Mouse (Mus musculus) right cerebral cortex, postnatal 14 days (tissue): ENCODE measurements around the gene Lhx2.

Experiments
- DNase-seq: peaks from one replicate; pipeline ENCODE4 v3.0.0; 2022

The Lhx2 gene

DNA sequence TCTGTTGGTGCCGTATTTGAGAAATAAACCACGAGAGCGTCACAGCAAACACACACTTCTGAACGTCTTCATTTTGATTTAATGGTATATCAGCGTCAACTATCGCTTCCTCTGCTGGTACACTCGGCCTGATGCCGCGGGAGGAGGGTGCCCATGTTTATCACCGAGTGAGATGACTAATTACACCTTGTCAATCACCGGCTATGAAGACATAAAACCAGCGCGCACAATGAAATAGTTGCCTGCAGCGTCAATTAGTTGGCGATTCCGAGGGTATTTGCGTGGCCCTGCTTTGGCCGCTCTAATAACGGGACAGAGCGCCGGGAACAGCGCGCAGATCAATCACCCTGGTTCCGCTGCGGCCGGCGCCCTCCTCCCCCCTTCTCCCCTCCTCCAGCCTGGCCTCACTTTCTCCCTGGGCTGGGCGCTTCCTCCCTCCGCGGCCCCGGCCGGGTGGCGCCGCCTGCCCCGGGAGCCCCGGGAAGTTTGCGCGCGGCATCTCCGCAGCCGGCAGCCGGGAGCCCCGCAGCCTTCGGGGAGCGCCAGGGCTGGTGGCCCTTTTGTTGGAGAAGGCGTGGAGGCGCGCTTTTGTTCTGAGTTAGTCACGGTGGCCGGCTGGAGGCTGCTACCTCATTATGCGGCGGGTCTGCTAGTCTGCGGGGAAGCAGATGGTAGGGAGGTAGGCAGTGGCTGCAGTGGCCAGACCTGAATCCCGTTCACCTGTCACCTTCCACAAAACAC lies 8.9 kb downstream of the Lhx2 start:
- no peak for DNase-seq

DNA sequence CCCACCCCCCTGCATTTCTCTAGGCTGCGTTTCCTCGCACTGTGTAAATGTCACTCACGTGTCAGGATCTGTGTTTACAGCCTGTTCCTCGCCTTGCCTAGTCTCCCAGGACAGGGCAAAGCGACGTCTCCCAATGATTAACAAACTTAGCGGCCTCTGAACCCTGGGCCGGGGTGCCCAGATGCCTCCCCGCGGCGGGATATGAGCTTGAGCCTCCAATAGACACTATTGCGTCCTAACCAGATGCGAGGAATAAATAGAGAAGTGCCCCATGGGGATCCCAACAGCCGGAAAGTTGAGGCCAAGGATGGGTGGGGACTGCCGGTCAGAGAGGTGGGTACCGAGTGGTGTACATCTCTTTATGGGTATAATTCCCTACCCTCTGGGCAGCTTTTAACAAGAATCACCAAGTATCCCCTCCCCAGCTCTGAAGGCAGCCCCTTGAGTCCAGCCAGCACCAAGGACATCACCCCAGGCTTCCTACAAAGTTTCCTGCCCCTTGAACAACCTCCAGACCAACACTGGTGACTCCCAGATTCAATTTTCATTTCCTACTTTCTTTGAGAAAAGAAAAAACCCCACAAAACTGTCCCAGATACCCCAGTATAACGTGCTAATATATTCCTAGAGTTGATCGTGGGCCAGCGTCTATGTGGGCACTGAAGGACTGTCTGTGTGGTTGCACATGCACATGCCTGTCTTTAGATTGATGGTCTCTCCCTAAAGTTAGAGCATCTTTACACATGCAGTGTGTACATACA lies 9.8 kb downstream of the Lhx2 start:
- no peak for DNase-seq

DNA sequence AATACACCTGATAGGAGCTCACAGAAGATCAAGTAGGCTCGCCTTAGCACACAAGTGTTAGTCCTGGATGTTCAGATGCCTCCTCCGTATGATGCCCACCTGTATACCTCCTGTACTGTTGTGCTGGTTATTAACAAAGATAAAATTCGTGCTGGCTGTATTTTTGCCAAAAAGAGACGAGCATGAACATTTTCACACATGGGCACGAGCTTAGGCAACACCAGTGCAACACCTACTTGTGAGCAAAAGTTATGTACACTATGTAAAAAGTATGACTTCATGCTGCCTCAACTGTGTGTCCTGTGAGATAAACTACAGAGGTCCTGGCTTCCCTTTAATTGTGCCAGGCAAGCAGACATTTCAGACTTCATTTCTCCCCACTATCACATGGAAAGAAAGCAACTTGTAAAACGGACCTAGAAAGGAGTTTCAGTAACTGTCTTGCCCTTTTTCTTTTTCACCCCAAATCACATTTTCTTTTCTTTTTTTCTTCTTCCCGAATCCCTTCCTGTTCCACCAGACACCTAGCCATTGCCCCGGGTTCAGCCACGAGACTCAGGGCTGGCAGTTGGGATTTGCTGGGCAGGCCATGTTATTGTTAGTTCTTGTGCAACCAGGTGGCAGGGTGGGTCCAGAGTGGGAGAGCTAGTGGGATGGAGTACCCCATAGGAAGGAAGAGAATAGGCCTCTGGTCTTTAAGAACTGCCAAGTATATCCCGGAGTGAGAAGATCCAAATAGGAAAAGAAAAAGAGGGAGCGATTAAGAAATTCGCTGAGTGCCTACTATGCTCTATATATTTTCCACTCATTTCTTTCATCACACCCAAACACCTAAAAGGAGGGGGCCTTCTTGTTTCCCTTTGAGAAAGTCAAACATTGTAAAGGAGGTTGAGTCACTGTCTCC lies 10.6 kb downstream of the Lhx2 start:
- no peak for DNase-seq

DNA sequence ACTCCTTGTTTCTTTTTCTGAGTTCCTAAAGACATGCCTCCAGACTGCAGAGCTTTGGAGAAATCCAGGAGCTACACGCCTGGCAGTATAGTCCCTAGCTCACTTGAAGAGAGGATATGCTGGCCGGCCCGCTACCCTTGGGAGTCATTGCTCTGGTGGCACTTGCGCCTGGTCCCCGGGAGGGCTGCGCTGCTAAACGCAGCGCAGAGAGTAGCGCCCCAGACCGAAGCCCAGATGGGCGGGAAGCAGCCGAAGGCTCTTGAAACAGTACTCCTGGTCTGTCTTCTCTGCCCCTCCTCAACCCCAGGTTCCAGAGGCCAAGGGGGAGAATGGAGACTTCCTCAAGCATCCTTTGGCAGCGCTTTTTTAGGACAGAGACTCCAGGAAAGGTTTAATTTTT lies 11.3 kb downstream of the Lhx2 start:
- no peak for DNase-seq

DNA sequence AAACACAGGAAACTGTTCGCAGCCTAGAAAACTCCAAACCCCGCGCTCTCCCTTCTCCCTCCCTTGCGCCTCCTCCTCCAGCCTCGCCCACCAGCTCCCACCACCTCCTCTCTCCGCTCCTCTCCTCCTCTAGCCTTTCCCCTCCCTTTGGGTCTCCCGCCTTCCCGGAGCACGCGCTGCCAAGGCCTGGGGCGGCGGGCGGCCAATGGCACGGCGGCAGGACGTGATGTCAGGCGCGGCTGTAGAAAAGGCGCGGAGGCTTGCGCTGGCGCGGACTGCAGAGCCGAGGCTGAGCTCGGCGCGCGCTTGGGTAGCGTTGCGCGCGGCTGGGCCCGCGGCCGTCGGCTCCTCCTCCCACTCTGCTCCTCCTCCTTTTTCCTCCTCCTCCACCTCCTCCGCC lies 11.7 kb downstream of the Lhx2 start:
- DNase-seq = peak; percentile 86

DNA sequence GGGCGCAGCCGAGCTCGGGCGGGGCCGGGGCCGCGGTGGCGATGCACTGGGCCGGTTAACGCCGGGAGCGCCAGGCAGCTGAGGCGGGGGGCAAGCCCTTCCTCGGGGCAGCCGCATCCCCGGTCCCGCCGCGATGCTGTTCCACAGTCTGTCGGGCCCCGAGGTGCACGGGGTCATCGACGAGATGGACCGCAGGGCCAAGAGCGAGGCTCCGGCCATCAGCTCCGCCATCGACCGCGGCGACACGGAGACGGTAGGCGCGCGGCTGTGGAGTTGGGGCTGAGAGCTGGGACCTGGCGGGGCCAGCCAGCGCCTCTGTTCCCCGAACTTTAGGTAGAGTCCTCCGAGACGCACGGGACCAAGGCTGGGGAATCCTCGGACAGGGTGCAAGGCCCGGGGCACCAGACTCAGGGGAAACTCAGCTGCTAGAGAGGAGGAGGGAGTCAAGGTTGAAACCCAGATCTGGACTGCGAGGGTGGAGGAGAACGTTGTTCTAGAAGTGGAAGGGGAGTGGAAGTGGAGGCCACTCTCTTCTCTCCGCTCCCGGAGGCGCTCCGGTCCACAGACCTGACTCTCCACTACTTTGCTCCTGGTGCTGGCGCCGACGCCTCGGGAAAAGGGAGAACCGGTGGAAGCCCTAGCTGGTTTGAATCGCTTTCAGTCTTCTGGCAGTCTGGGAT lies 12.7 kb downstream of the Lhx2 start:
- DNase-seq = no peak

DNA sequence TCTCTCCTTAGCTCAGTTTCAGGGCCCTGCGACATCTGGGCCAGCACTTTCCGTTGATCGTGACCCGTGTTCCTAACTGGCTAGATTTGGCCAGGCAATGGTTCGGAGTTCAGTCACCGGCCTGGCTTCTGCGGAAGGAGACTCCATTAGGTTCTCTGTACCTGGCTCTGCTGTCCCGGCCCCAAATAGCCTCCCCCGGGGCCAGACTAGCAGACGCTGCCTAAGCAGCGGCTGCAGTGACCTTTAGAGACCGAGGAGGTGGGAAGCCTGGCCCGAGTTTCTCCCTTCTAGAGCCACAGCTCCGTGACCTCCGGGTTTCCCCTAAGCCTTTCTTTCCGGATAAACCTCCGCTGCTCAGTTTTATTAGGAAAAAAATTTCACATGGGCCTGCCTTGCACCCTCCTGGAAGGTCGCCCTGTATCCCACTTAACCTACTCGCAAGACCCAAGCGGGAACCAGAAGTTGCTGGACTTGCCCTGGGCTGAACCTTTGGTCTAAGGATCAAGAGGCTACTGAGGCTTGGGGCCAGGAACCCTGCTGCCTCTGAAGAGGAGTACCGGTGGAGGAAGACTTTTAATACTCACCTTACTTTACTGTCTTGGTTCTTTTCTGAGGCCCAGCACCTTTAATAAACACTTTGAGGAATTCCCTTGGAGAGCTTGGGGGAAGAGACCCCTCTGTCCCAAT lies 13.4 kb downstream of the Lhx2 start:
- no peak for DNase-seq

DNA sequence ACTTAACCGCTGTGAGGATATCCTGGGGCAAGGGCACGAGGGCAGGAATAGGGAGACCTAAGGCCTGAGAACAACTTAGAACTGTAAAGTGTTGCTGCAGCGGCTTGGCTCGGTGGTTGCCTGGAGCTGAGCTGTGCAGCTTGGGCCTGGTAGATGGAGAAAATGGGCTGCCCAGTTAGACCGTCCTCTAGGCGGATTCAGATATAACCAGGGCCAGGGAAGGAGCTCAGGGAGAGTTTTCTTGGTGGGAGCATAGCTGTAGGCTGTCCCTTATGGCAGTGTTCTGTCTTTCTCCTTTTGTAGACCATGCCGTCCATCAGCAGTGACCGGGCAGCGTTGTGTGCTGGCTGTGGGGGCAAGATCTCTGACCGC lies 13.9 kb downstream of the Lhx2 start:
- no peak for DNase-seq

DNA sequence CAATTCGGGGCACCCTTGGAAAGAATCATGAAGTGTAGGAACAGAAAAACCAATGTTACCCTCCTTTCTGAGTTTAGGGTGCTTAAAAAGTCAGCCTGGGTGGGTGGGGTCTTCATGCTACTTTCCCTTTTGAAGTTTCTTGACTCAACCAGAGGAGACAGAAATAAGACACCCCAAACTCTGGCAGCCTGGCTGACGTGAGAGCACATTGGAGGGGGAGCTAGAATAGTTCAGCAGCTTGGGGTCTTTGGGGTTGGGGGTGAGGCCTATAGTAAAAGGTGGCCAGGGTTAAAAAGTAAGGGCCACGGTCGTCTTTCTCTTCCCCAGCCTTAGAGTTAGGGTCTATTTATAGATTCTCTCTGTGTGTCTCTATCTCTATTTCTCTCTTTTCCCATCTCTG lies 14.6 kb downstream of the Lhx2 start:
- no peak for DNase-seq

DNA sequence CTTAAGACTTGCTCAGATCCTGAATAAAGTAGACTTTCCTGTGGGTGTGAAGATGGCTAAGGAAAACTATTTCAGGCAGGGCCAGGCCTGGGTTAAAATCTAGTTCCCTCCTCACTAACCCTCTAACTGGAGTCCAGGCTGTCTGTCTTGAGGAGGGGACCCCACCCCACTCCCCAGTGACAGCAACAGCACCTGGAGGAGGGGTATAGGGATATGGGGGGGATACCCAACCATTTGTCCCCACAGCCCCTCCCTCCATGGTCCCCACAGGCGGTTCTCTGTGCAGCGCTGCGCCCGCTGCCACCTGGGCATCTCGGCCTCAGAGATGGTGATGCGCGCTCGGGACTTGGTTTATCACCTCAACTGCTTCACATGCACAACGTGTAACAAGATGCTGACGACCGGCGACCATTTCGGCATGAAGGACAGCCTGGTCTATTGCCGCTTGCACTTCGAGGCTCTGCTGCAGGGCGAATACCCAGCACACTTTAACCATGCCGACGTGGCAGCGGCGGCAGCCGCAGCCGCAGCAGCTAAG lies 15.2 kb downstream of the Lhx2 start:
- DNase-seq = no peak

DNA sequence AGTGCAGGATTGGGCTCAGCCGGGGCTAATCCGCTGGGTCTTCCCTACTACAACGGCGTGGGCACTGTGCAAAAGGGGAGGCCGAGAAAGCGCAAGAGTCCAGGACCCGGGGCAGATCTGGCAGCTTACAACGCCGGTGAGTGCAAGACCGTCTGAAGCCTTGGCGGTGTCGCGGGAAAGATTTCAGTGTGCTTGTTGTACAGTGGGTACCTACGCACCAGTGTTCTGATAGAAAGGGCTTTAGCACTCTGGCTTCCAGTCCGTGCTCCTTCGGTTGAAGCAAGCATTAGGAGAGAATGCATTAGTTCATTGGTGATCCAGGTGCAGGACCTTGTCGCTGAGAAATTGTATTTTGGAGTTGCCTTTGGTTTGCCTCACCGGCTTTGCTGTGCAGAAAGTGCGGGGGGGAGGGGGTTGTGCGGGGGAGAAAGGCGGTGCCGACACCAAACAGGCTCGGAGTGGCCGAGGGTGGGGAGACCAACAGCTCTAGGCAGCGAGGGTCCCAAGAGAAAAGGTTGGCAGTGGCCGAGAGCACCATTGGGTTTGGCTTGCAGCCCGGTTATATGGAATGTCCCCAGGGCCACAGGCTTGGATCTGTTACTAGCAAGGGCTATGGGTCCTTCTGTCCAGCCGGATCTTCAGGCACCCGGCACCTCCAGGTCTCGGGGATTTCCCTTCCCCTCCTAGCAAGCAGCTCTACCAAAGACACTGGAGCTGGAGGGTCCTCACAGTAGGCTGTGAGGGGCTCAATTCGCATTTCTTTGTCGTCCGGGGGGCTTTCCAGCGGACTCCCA lies 15.8 kb downstream of the Lhx2 start:
- no peak for DNase-seq

DNA sequence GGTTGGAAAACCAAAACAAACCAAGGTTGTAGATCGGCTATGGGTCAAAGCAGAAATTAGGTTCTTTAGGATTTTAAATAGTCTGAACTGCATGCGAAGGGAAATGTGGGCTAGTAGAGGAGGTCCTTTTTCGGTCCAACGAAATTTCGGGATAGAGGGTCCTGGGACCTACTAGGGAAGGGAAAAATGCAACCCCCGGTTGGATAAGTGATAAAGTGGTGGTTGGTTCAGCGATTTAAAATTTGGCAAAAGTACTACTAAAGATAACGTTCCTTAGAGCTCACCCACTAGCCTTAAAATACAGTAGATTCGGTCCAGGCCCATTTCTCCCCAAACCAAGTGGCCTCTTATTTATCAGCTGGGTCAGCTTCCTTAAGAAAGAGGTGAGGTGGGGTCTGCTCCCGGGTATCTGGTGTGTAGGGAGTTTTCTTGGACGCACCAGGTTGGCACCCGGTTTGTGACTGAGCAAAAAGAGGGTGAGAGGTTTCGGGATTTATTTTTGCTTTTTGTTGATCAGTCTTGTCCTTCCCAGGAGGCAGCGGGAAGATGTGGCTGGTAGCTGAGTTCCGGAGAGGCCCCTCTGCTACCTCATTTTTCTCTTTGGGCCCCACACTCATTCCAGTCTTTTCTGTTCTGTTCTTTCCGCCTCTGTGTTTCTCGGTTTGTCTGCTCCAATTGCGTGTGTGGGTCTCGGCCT lies 16.8 kb downstream of the Lhx2 start:
- no peak for DNase-seq

DNA sequence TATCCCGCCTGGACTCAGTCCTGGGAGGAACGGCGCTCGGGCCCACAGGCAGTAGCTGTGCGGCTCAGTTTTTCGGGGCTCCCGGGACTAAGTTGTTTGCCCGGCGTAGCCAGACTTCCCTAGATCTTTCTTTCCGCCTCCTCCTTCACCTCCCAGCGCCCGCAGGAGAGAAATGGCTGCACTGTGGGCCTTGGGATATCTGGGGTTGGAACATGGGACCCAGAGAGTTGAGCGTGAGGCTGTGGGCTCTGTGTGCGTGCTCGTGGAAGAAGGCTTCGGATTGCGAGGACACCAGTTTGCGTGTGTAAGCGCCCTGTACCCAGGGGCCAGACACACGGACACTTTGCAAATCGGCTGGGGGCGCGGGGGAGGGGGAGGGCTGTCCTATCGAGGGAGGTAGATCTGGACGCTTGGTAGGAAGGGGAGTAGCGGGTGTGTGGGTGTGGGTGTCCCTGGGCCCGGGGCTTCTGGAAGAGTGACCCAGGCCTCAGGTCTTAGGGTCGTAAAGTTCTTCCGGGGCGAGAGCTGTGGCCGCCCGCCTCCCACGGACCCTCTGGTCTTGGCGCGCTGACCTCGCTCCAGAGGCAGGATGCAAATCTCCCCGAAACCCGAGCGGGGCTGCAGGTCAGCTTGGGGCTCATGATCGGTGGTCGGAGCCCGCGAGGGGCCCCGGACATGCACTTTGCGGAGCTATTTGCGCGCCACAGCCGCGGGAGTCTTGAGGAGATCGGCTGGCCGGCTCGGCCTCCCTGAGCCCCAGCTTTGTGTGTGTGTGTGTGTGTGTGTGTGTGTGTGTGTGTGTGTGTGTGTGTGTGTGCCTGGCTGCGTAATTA lies 17.6 kb downstream of the Lhx2 start:
- DNase-seq = no peak

DNA sequence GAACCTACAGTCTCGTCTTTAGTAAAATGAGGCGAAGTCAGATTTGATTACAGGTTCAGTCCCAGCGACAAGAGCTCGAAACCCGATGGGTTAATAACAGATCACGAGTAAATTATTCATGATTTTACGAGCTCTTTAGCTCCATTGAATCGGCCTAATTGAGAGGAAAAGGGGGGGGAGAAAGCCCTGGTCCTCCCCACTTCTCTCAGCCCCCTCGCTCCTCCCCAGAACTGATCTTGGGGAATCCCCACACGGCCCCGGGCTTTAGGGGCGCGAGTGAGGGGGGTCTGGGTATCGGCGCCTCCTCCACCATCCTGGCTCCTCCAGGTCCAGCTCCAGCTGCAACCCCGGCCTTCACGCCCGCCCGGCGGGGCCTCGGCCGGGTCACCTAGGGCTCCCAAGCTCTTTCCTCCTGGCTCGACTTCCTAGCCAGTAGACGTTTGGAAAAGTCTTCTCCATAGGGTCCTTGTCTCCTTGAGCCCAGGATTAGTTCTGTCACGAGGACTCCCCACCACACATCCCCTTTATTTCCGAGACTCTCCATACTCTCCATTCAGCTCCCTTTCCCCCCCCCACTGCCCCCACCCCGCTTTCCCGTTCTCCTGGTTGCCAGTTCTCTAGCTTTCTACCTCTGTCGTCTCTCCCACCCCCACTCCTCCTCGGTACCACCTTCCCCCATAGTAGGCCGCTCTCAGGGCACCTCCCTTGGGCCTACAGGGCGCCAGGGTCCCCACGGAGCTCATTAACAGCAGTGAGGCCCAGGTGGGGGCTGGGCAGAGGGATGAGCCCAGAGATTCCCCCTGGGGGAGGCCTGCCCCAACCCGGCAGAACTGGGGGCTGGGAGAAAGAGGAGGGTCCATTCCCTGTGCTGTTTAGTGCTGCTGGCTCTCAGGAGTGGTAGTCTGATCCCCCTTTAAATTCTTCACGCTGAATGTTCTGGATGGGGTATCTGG lies 18.5 kb downstream of the Lhx2 start:
- no peak for DNase-seq

DNA sequence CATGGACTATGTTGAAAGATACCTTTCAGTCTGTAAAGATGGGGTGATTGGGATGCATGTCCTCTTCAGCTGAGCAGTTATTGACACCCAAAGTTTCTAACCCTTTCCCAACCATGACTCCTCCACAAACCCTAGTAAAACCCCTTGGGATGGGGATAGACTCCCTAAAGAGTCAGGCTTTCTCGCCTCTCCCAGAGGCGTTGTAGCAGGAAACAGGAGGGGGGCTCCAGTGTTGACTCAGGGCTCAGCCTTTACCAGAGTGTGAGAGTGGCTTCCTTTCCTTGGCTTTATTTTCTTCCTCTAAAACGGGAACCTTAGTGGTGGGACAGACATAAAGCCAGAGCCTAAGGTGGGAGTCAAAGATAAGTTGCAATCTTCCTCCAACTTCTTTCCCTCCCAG lies 19.5 kb downstream of the Lhx2 start:
- DNase-seq = no peak

DNA sequence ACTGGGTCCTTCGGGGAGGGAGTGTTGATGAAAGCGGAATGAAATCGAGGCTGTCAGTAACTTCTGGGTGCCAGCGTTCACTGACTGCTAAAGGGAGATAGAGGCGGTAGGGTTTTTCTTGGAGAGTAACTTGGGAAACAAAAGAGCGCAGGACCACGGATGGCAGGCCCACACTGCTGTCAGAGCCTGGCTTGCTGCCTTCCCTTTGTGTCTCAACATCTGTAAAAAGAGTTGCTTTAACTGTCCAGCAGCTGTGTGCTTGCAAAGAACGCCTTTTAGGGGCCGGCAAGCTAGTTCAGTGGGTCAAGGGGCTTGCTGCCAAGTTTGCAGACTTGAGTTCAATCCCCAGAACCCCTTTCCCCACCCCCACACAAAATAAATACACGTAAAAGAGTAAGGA lies 20.1 kb downstream of the Lhx2 start:
- DNase-seq = no peak

DNA sequence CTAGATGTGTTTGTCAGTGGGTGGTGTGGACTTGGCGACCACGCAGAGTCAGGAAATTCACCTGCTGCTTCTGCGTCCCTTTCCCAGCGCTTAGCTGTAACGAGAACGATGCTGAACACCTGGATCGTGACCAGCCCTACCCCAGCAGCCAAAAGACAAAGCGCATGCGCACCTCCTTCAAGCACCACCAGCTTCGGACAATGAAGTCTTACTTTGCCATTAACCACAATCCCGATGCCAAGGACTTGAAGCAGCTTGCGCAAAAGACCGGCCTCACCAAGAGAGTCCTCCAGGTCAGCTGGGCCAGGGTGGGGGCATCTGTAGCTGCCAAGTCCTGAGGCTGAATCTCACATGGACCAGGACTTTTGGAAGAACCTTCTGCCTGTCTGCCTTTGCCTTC lies 20.7 kb downstream of the Lhx2 start:
- no peak for DNase-seq

DNA sequence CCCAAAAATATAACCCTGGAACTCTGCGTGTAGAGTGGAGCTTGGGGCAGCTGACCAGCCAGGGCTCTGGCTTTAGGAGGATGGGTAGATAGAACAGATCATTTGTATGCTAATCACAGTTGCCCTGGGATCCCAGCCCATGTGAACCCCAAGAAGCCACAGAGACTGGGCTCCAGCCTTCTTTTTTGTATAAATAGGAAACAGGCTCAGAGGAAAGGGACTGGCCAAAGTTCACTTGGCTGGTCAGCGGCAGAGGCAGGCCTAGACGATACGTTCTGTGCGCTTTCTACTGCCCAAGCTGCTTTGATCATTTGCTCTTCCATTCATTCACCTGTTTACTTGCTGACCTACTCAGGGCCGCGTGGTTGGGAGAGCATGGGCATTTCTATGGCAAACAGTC lies 27.1 kb downstream of the Lhx2 start:
- no peak for DNase-seq

DNA sequence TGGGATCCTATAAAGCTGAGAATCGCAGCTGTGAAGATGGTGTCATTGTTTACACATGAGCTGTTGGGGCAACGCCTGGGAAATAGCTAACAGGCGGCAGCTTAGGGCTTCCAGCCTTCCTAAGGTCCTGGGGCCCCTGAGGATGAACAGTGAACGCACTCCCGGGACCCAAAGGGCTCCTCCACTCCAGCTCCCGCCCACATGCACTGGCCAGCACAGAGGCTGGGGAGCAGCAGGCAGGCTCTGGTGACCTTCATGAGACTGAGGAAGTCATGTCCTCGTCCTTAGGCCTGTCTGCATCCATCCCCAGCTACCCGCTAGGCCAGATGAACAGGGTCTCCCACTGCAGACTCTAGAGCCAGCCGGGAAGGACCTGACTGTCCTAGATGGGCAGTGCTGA lies 27.9 kb downstream of the Lhx2 start:
- no peak for DNase-seq
